Mouse (Mus musculus) liver, embryonic 14.5 days (tissue): Measurements from ENCODE around the gene Cdh13.

Experiments used
- CTCF ChIP-seq: IDR thresholded peaks from 2 replicates; pipeline ENCODE4 v1.5.1; 2016; ENCODE audit warnings: antibody characterized with exemption, low read depth, control low read depth
- EP300 ChIP-seq: IDR thresholded peaks from 2 replicates; pipeline ENCODE4 v1.6.1; 2016; ENCODE audit warnings: antibody characterized with exemption, low read depth

- TF ChIP-seq CTCF (no peak), EP300 (no peak)
Observed at GRCm38 (mm10) chr8:118785646-118786045, 502.1 kb downstream of the Cdh13 start.
